Mouse (Mus musculus) naive thymus-derived CD4-positive, alpha-beta T cell, adult 2 months (primary cell): ENCODE data around the gene Iqcc.

ENCODE experiments used
- DNase-seq: peaks from one replicate; pipeline ENCODE4 v3.0.0-alpha.2; 2011; ENCODE audit warnings: low read depth

The Iqcc gene

DNA sequence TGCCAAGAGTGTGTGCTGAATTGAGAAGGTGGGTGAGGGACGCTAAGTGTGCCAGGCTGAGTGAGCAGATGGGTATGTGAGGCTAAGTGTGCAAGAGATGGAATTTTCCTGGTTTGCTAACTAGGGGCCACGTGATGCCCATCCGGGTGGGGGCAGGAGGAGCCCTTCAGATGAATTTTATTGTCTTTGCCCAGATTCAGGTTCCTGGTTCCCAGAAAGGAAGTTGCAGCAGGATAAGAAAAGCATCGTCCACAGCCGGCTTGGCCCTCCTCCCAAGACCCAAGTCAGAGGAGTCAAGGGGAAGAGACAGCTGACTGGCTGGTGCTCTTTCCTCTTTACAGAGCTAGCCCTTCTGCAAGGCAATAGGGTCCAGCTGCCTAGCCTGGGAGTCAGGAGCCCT, 40.4 kb downstream of the Iqcc start, which contains the start of gene Fam167b:
TSS of gene Fam167b (minus strand) at position 84 of the 400 bp plus-strand sequence.
- no peak for DNase-seq

GRCm38 (mm10) chr4:129577688-129578087, 41.2 kb downstream of the Iqcc start:
- no peak for DNase-seq

GRCm38 (mm10) chr4:129576863-129577491, 41.9 kb downstream of the Iqcc start:
- peak; percentile 79 for DNase-seq

DNA sequence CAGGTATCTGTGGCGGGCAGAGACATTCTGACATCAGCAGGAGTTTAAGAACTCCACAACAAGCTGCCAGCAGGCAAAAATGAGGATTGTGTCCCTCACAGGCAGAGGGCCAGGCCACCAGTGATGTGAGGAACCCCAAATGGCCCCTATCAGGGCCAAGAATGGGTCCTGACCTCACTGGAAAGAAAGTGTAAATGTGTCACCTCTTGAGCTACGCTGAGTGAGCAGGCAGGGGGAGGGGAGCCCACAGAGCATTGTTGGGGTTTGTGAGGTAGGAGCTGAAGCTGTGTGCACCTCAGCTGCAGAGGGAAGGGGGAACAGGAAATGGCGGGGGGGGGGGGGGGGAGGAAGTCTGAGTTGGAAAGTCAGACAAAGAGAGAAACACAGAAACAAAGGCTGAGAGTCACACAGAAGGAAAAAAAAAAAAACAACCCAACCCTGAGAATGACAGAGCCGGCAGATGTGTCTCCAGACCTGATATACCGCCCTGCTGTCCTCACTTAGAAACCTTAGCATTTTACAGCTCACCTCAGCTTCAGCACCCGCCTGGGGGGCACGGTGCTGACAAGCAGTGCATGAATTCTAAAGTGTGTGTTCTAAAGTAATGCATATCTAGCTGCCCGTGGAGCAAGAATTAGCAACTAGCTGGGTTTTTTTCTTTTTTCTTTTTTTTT, 43.6 kb downstream of the Iqcc start:
- DNase-seq: peak; percentile 96

- DNase-seq: peak; percentile 86
These were observed 45.5 kb downstream of the Iqcc start, which contains the start of gene Lck for GRCm38 (mm10) chr4:129573430-129573829. TSS of gene Lck (minus strand) at chr4:129573641.

DNA sequence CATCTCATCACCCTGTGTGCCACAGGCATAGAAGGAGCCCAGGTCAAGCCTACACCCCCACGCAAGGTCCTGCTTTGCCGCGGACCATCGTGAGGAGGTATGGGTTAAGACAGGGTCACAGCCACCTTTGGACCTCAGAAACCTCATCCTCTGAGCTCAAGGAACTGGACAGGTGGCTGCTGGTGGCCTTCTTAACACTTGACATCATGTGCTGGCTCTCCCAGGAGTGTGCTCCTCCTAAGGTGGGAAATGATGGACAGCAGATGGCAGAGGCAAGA, 45.9 kb downstream of the Iqcc start:
- peak; percentile 54 for DNase-seq

GRCm38 (mm10) chr4:129572236-129573092, 46.4 kb downstream of the Iqcc start:
- peak; percentile 76 for DNase-seq

- peak; percentile 73 for DNase-seq
These were observed 47.3 kb downstream of the Iqcc start for GRCm38 (mm10) chr4:129571551-129572084.

DNA sequence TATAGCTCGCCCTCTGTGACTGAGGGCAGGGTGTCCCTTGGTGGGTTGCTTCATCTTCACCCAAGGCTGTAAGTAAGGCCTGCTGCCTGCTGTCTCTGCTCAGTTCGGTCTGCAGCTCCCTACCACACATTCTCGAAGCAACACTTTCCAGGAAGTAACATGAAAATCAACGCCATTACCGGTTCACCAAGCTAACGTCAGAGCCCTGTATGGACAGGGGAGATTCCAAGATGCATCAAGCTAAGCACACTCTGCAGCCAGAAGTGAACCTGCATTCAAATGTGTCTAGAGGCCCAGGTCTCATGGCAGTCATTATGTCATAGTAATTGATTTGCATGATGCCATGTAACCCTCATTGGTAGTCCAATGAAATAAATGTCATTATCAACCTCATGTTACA, 48.9 kb downstream of the Iqcc start:
- peak; percentile 88 for DNase-seq

- DNase-seq: no peak
These were observed 50.5 kb downstream of the Iqcc start for GRCm38 (mm10) chr4:129568366-129568765.

- DNase-seq: peak; percentile 77
These were observed 53.8 kb downstream of the Iqcc start for GRCm38 (mm10) chr4:129565139-129565538.
